Mouse (Mus musculus) bone marrow, adult 2 months (tissue): ENCODE measurements around the gene Srpk1. TPM values are rescaled to one million over a fixed set of nuclear protein-coding genes. Genes with fewer than 3 reads are reported as not detected.

Experiments
- H3K27ac ChIP-seq: fragments of 200-500 bp; 2 replicates; pipeline ENCODE4 v1.5.1; 2012; ENCODE audit warnings: low read depth, mild to moderate bottlenecking, control low read depth, inconsistent platforms, low read length; ENCODE audit not compliant: control insufficient read depth, poor library complexity, insufficient read depth
- H3K4me1 ChIP-seq: fragments of 200-500 bp; 2 replicates; pipeline ENCODE4 v1.6.1; 2011; ENCODE audit warnings: low read length; ENCODE audit not compliant: control insufficient read depth, insufficient read depth
- H3K4me3 ChIP-seq: fragments of 200-500 bp; replicated peaks from 2 replicates; pipeline ENCODE3; 2011; ENCODE audit warnings: mild to moderate bottlenecking, low read depth, low read length, control low read depth; ENCODE audit not compliant: control insufficient read depth
- CTCF ChIP-seq: fragments of 200-500 bp; IDR thresholded peaks from 2 replicates; pipeline ENCODE4 v1.5.1; 2011; ENCODE audit warnings: low read length, control low read depth; ENCODE audit not compliant: control insufficient read depth, insufficient read depth
- POLR2A ChIP-seq: fragments of 200-500 bp; IDR thresholded peaks from 2 replicates; pipeline ENCODE4 v1.6.1; 2011; ENCODE audit warnings: low read depth, mild to moderate bottlenecking, control low read depth, low read length, borderline replicate concordance; ENCODE audit not compliant: control insufficient read depth
- WGBS: fragments of 180-500 bp; shearing (Covaris S2); methylation state at CpG from one replicate; pipeline ENCODE4 v1.1.7; 2018; 5-methylcytosine and 5-hydroxymethylcytosine counted together
- polyA plus RNA-seq: library from polyadenylated mRNA; stranded (reverse); fragments of >200 nt; gene quantifications from 2 replicates; pipeline ENCODE4 v1.2.4, GENCODE M21; 2011; ENCODE audit warnings: low replicate concordance; ENCODE audit not compliant: missing spikeins, insufficient read depth, insufficient read length

The Srpk1 gene
- polyA plus RNA-seq, 1 experiment = 78.8 TPM

GRCm38 (mm10) chr17:28546925-28547324 is 75.6 kb downstream of the Srpk1 start:
- Histone ChIP-seq H3K4me1 (no peaks in the 10 kb centered on the region), H3K27ac (no peak overlapping the region), H3K4me3 (no peak overlapping the region)
- no peak for TF ChIP-seq POLR2A
- TF ChIP-seq CTCF = no peak
- WGBS = 75% methylated on average over 1 of the region's 1 CpGs

- no peak for TF ChIP-seq POLR2A
- TF ChIP-seq CTCF = no peak
- no peaks in the 10 kb centered on the region for H3K4me1 ChIP-seq
- no peak overlapping the region for H3K4me3 ChIP-seq
- WGBS = 60% methylated on average over 12 of the region's 12 CpGs
- no peak overlapping the region for H3K27ac ChIP-seq
Observed at GRCm38 (mm10) chr17:28537881-28538280, 84.6 kb downstream of the Srpk1 start.

Other genes starting within 250 kb of the Srpk1 start
- 29.4 and 48.6 TPM in 2 replicates for gene Fkbp5, start 105.2 kb downstream of the Srpk1 start, polyA plus RNA-seq
- gene Armc12, start 91.9 kb downstream of the Srpk1 start, polyA plus RNA-seq = not detected in 2 replicates
- not detected in 2 replicates for gene Clpsl2, start 73.3 kb downstream of the Srpk1 start, polyA plus RNA-seq
- gene Clps, start 61.9 kb downstream of the Srpk1 start, polyA plus RNA-seq = not detected in 2 replicates
- gene Lhfpl5, start 47.1 kb downstream of the Srpk1 start, polyA plus RNA-seq = not detected in 2 replicates
- gene Slc26a8, start 67.5 kb upstream of the Srpk1 start, polyA plus RNA-seq = 5.3 and 5.9 TPM in 2 replicates
- gene Mapk14, start 68.6 kb upstream of the Srpk1 start, polyA plus RNA-seq = 35.7 and 100 TPM in 2 replicates
- 2.7 and 6.1 TPM in 2 replicates for gene AC170998.1, start 103.4 kb upstream of the Srpk1 start, polyA plus RNA-seq
- 37.7 and 70.0 TPM in 2 replicates for gene Mapk13, start 146.6 kb upstream of the Srpk1 start, polyA plus RNA-seq
- 117 and 133 TPM in 2 replicates for gene Brpf3, start 178.4 kb upstream of the Srpk1 start, polyA plus RNA-seq
- 0.67 TPM in 1 of 2 replicates, not detected in the other for gene Pnpla1, start 235.7 kb upstream of the Srpk1 start, polyA plus RNA-seq